8 mouse cellular contexts compared by ENCODE assay signal in genomic region chr2:44927482-44927811, GRCm38 (mm10). TPM values are rescaled to one million over a fixed set of nuclear protein-coding genes. Genes with fewer than 3 reads are reported as not detected.
DNase-seq lines count a peak whose midpoint lies in the region; ATAC-seq and TF ChIP-seq lines count a peak whose summit lies in the region.

Gtdc1 (minus strand) TSS chr2:44927657.

- peaks cover 14% of the 10 kb centered on the region; the same call in 1 of the 2 replicates for H3K4me1 ChIP-seq in liver, adult 2 months (ENCODE audit: control insufficient read depth, insufficient read depth, low read length)
- no peaks in the 10 kb centered on the region for H3K4me1 ChIP-seq in brown adipose tissue, adult 24 weeks (ENCODE audit: control insufficient read depth, insufficient read depth, insufficient read length, low read length)
- H3K4me1 ChIP-seq in heart, embryonic 12.5 days (replicated peaks), result peaks cover 6% of the 10 kb centered on the region

- peak within 1 kb of the TSS; percentile 76 for H3K4me2 ChIP-seq in heart, embryonic 12.5 days
- peak within 1 kb of the TSS; percentile 85 for H3K4me2 ChIP-seq in myocyte (ENCODE audit: low read depth)

- ATAC-seq in heart, embryonic 12.5 days (ENCODE audit: insufficient number of reproducible peaks, low FRiP score), result no peak; the same call in 1 of the 2 replicates

- peak within 1 kb of the TSS; percentile 93 for H3K9ac ChIP-seq in liver, adult 2 months (ENCODE audit: low read depth, low read length)
- H3K9ac ChIP-seq in heart, embryonic 12.5 days, result peak within 1 kb of the TSS; percentile 97

- no peak for TF ChIP-seq POLR2A in liver, adult 2 months (IDR thresholded peaks at IDR 0.05; ENCODE audit: extremely low read depth, insufficient read depth, low read length)
- TF ChIP-seq POLR2A in myocyte (IDR thresholded peaks at IDR 0.05; ENCODE audit: insufficient read length, low read depth), result no peak

- H3K27ac ChIP-seq in liver, adult 2 months (replicated peaks; ENCODE audit: insufficient read depth, low read depth, low read length), result peak within 1 kb of the TSS; percentile 100
- H3K27ac ChIP-seq in brown adipose tissue, adult 24 weeks (replicated peaks; ENCODE audit: low read depth, low read length), result peak within 1 kb of the TSS; percentile 78
- H3K27ac ChIP-seq in heart, embryonic 12.5 days (ENCODE audit: poor library complexity, severe bottlenecking), result peak within 1 kb of the TSS; percentile 96

- DNase-seq in liver, adult 2 months (ENCODE audit: extremely low read depth, low read depth, low spot score), result no peak
- DNase-seq in liver, result no peak
- DNase-seq in left cerebral cortex, postnatal 14 days (ENCODE audit: low spot score in 2 of 2), result no peak
- no peak for DNase-seq in right cerebral cortex, postnatal 36 days (ENCODE audit: low spot score in 2 of 2)
- DNase-seq in testis, postnatal 14 days (ENCODE audit: low spot score), result no peak

- intact Hi-C loops in left cerebral cortex, postnatal 14 days (cut with DNase I), result loop anchor here (5.0 kb wide), 1 partner anchor 180 kb away; no protein-coding TSS in a partner anchor

- no peaks in the 10 kb centered on the region for H3K9me3 ChIP-seq in heart, embryonic 12.5 days (replicated peaks)

- under 1% methylated on average over 24 of the region's 27 CpGs for WGBS in liver, adult 2 months
- WGBS in heart, embryonic 12.5 days, result under 1% methylated on average over 27 of the region's 27 CpGs

- H3ac ChIP-seq in myocyte (ENCODE audit: control insufficient read depth, insufficient read length), result peak within 1 kb of the TSS; percentile 32

- no peaks in the 10 kb centered on the region for H3K36me3 ChIP-seq in liver, adult 2 months (ENCODE audit: control insufficient read depth, insufficient read depth, low read length)
- no peaks in the 10 kb centered on the region for H3K36me3 ChIP-seq in heart, embryonic 12.5 days
- no peaks in the 10 kb centered on the region for H3K36me3 ChIP-seq in myocyte (ENCODE audit: control insufficient read depth, insufficient read depth)

- H3K4me3 ChIP-seq in liver, adult 2 months (ENCODE audit: insufficient read depth, low read depth, low read length), result peak within 1 kb of the TSS; percentile 83
- peak within 1 kb of the TSS; percentile 79 for H3K4me3 ChIP-seq in brown adipose tissue, adult 24 weeks (ENCODE audit: insufficient read depth, low read depth, low read length)
- peak within 1 kb of the TSS; percentile 97 for H3K4me3 ChIP-seq in heart, embryonic 12.5 days
- peak within 1 kb of the TSS; percentile 41 for H3K4me3 ChIP-seq in myocyte

- H3K79me2 ChIP-seq in liver, adult 2 months (ENCODE audit: control insufficient read depth, insufficient read depth, low read length), result no peaks in the 10 kb centered on the region
- H3K79me2 ChIP-seq in myocyte (ENCODE audit: control insufficient read depth, insufficient read depth), result peaks cover 9% of the 10 kb centered on the region

- no peak for TF ChIP-seq CTCF in liver, adult 2 months (IDR thresholded peaks at IDR 0.05; ENCODE audit: low read depth, low read length)

- no peaks in the 10 kb centered on the region for H3K27me3 ChIP-seq in liver, adult 2 months (ENCODE audit: control insufficient read depth, insufficient read depth, low read length)
- no peaks in the 10 kb centered on the region for H3K27me3 ChIP-seq in heart, embryonic 12.5 days (replicated peaks)
- no peaks in the 10 kb centered on the region for H3K27me3 ChIP-seq in myocyte (ENCODE audit: control insufficient read depth, insufficient read depth, insufficient read length)

TF ChIP-seq in myocyte, 11 proteins besides CTCF, POLR2A, EP300 and RAD21:
- no peak for TF ChIP-seq MYOG (IDR thresholded peaks at IDR 0.05; ENCODE audit: control insufficient read depth in 1 of 3, insufficient read depth in 1 of 3, insufficient read length in 2 of 3, low read depth in 2 of 3)
- no peak for TF ChIP-seq POLR2AphosphoS2 (IDR thresholded peaks at IDR 0.05; ENCODE audit: insufficient read length, low read depth)
- no peak for TF ChIP-seq MAX (IDR thresholded peaks at IDR 0.05; ENCODE audit: low read depth)
- no peak for TF ChIP-seq REST (IDR thresholded peaks at IDR 0.05; ENCODE audit: insufficient read depth, insufficient read length)
- TF ChIP-seq MYOD1 (IDR thresholded peaks at IDR 0.05; ENCODE audit: control insufficient read depth in 1 of 3, insufficient read length in 2 of 3, low read depth in 2 of 3), result no peak
- TF ChIP-seq TCF12 (IDR thresholded peaks at IDR 0.05; ENCODE audit: insufficient read depth, poor library complexity, severe bottlenecking), result no peak
- TF ChIP-seq USF1 (IDR thresholded peaks at IDR 0.05; ENCODE audit: low read depth), result no peak
- no peak for TF ChIP-seq TCF3 (IDR thresholded peaks at IDR 0.05; ENCODE audit: insufficient read length, low read depth)
- no peak for TF ChIP-seq SRF (IDR thresholded peaks at IDR 0.05; ENCODE audit: control insufficient read depth, insufficient read length, low read depth)
- no peak for TF ChIP-seq E2F4 (IDR thresholded peaks at IDR 0.05; ENCODE audit: insufficient read depth)
- TF ChIP-seq CEBPB (IDR thresholded peaks at IDR 0.05; ENCODE audit: insufficient read depth, poor library complexity, severe bottlenecking), result no peak
TF ChIP-seq in myocyte: peak in this region for 0.

RNA-seq across cellular contexts. Expression of gene Gtdc1, which starts in this region (rescaled TPM):
- 9.3 and 14.3 TPM in 2 replicates for total RNA-seq in liver, adult 2 months (2014; rRNA removed)
- 2.3 and 2.9 TPM in 2 replicates for polyA plus RNA-seq in liver, adult 2 months (2012; rRNA removed)
- polyA plus RNA-seq in brown adipose tissue, adult 24 weeks (2012; ENCODE audit: insufficient read depth, insufficient read length, missing spikeins), result 5.3 and 13.3 TPM in 2 replicates
- 10.0 and 10.1 TPM in 2 replicates for polyA plus RNA-seq in heart, embryonic 12.5 days (2016; fragmentation: Nextera tagmentation; extraction: Ambion mirVana)
- 10 to 100 TPM; 81.8 to 87.0 TPM for total RNA-seq in left cerebral cortex, postnatal 14 days (2021)
- polyA plus RNA-seq in myocyte (2012; fragmentation: generic; extraction: Trizol), result 4.9 TPM

Comparison
In these comparisons a context has a peak if more than half of its experiments do, and no peak if none do; other contexts are left out.
1. H3K4me3 ChIP-seq: peak in every context shown above with its lines; median percentile 97 in heart, embryonic 12.5 days; 83 in liver, adult 2 months; 79 in brown adipose tissue, adult 24 weeks; 41 in myocyte.